Mouse (Mus musculus): ENCODE data around the gene Flad1.

- no peak for TF ChIP-seq POLR2A (IDR thresholded peaks at IDR 0.05; ENCODE audit: low read depth, low read length)
- no peak for TF ChIP-seq CTCF (IDR thresholded peaks at IDR 0.05; ENCODE audit: extremely low read depth, insufficient read depth, insufficient read length, insufficient replicate concordance)
These were observed 21.6 kb downstream of the Flad1 start for GRCm38 (mm10) chr3:89390111-89390515.
